Mouse (Mus musculus): Measurements from ENCODE around the gene Pdpr.
"Not testable (repeated sequence)": the region's sequence is repeated elsewhere in the genome, so short reads cannot be mapped to it uniquely, and the experiment has no call there.

Gene Pdpr

GRCm38 (mm10) chr8:111093865-111094718 lies at the start of gene Pdpr:
Pdpr (plus strand) TSS chr8:111094630.
- peak; percentile 93 for DNase-seq (ENCODE audit: low read depth)

- DNase-seq (ENCODE audit: low read depth) = peak; percentile 54
These were observed 45.7 kb upstream of the Pdpr start for GRCm38 (mm10) chr8:111048694-111049093.

GRCm38 (mm10) chr8:111049106-111049505 lies 45.3 kb upstream of the Pdpr start:
- no peak for DNase-seq (ENCODE audit: low read depth)

- no peak for DNase-seq (ENCODE audit: low read depth)
These were observed 40.5 kb upstream of the Pdpr start for GRCm38 (mm10) chr8:111053827-111054518.

DNA sequence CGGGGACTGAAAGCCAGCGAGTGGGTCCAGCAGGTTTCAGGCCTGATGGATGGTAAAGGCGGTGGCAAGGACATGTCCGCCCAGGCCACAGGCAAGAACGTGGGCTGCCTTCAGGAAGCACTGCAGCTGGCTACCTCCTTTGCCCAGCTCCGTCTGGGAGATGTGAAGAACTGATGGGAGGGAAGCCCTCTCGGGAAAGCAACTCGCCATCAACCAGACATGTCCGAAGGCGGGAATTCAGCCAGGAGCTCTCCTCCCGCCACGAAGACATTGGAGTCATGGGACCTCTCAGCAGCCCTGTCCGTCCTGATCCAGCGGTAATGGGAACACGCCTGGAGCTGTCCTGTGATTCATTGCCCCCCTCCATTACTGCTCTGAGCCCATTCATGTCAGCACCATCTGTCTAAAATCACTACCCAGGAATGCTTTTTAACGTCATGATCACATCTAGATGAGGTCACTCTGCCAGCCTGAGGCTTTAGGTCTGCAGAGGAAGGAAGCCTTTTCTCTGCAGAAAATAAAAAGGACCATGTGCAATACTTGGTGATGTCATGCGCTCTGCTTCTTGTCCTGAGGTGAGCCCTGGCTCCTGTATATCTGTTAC lies 39.3 kb upstream of the Pdpr start:
- DNase-seq (ENCODE audit: low read depth) = no peak

GRCm38 (mm10) chr8:111055661-111056060 lies 38.8 kb upstream of the Pdpr start:
- DNase-seq (ENCODE audit: low read depth) = no peak

DNA sequence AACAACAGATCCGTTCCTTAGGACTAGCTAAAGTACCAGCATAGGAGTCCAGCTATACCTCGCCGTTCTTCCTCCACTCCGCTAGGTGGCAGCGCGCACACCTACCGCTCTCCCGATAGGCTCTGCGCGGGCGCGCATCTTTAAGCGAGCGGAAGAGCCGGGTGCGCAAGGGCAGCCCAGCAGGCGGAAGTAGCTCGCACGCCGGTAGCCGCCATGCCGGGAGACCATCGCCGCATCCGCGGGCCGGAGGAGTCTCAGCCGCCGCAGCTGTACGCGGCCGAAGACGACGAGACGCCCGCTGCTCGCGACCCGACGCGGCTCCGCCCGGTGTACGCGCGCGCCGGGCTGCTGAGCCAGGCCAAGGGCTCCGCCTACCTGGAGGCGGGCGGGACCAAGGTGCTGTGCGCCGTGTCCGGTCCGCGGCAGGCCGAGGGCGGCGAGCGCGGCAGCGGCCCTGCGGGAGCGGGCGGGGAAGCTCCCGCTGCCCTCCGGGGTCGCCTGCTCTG lies 38.2 kb upstream of the Pdpr start, which contains the start of gene Exosc6:
Gene Exosc6, plus strand, starts transcription at position 182 of the 506 bp plus-strand sequence.
- DNase-seq (ENCODE audit: low read depth) = peak; percentile 95

GRCm38 (mm10) chr8:111056691-111057293 lies 37.6 kb upstream of the Pdpr start:
- no peak for DNase-seq (ENCODE audit: low read depth)

DNA sequence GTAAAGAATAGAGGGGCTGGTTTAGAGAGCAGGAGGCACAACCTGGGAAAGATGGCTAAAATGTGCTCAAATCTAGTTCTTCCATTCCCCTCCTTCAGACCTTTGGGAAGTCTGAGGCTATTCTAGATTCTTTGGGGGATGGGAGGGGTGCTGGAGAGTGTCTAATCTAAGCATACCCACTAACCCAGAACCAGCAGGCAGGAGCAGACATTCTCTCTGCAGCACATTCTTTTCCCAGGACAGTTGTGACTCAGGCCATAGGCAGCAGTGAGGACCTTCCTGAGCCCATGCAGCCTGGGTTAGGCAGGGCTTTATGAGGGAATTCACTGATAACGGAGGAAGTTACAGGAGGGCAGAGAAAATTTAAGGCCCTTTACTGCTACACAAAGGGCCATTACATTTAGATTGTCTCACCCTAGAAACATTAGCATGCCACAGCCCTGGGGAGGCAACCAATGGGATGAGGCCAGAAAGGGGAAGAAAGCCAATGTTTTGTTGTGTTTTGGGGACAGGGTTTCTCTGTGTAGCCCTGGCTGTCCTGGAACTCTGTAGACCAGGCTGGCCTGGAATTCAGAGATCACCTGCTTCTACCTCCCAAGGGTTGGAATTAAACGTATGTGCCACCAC lies 35.4 kb upstream of the Pdpr start:
- DNase-seq (ENCODE audit: low read depth) = no peak

GRCm38 (mm10) chr8:111061688-111062071 lies 32.8 kb upstream of the Pdpr start:
- DNase-seq (ENCODE audit: low read depth) = no peak

GRCm38 (mm10) chr8:111062072-111062757 lies 32.2 kb upstream of the Pdpr start:
- DNase-seq (ENCODE audit: low read depth) = peak; percentile 86

DNA sequence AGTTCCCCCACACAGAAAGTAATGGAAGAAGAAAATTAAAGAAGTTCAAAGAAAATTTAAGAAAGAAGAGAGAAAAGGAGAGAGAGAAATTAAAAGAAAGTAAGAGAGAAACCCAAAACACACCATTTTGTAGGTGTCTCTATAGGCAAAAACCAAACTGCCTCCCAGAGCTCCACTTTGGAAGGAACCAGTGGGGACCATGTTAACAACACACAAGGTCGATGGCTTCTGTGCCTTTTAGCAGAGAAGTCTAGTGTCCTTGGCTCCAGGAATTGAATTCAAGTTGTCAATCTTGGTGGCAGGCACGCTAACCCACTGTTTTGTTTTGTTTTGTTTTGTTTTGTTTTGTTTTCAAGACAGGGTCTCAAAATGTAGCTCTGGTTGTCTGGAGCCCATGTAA lies 31.5 kb upstream of the Pdpr start:
- DNase-seq (ENCODE audit: low read depth) = no peak

- no peak for DNase-seq (ENCODE audit: low read depth)
These were observed 28.1 kb upstream of the Pdpr start for GRCm38 (mm10) chr8:111066308-111066707.

DNA sequence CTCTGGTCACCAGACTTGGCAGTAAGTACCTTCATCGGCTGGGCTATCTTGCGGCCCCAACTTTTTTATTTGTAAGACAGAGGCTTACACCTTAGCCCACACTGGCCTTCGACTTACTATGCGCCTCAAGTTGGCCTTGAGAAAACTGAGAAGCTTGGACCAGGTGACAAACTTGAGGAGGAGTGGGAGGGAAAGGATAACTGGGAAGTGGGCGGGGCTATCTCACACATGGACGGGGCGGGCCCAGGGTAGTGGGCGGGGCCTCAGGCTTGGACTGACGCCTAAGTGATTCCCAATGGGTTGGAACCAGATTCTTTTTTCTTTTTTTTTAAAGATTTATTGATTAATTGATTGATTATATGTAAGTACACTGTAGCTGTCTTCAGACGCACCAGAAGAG lies 27.0 kb upstream of the Pdpr start:
- no peak for DNase-seq (ENCODE audit: low read depth)

DNA sequence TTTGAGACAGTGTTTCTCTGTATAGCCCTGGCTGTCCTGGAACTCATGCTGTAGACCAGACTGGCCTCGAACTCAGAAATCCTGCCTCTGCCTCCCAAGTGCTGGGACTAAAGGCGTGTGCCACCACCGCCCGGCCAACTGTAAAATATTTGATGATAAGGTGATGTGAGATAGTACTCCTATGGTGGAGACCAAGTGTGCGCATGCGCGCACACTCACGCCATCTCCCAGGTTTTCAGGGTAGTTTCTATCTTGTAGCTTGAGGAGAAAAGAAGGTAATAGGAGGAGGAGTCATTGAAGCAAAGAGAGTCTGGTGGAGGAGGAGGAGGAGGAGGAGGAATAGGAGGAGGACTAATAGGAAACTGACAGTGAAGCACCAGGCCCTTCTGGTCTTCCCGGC lies 25.8 kb upstream of the Pdpr start:
- DNase-seq (ENCODE audit: low read depth) = not testable (repeated sequence)

GRCm38 (mm10) chr8:111075926-111076325 lies 18.5 kb upstream of the Pdpr start:
- DNase-seq (ENCODE audit: low read depth) = no peak

- DNase-seq (ENCODE audit: low read depth) = no peak
These were observed 15.0 kb upstream of the Pdpr start for GRCm38 (mm10) chr8:111079461-111079860.

DNA sequence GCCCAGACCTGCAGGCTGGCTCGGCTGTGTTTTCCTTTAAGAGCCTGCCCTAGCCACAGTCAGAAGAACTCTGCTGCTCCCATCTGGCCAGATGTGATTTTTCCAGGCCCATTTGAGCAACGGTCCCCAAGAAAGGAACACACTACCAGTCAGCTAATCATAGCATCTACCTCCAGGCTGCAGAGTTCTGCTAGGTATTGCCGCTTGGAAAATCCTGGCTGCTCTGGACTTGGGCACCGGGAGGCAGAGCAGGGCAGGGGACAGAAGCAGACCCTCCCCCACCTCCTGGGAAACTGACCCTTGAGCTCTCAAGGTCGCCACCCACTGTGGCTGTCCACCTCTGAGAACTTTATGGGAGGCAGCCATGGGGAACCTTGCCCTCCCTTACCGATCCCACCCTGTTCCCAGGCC lies 14.6 kb upstream of the Pdpr start:
- DNase-seq (ENCODE audit: low read depth) = no peak

GRCm38 (mm10) chr8:111081580-111082258 lies 12.7 kb upstream of the Pdpr start:
- DNase-seq (ENCODE audit: low read depth) = no peak

DNA sequence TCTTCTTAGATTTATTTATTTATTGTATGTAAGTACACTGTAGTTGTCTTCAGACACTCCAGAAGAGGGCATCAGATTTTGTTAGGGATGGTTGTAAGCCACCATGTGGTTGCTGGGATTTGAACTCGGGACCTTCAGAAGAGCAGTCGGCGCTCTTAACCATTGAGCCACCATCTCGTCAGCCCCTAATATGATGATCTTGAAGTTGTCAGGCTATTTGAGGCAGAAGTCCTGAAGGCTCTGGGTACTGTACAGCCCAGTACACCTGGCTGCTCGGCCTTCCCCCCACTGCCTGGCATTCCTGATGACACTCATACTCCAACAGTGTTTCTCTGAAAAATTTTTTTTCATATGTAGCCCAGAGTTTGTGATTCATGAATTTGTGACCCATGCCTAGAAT lies 10.5 kb upstream of the Pdpr start:
- DNase-seq (ENCODE audit: low read depth) = not testable (repeated sequence)

GRCm38 (mm10) chr8:111090126-111090525 lies 4.3 kb upstream of the Pdpr start:
- DNase-seq (ENCODE audit: low read depth) = peak; percentile 87
